Mouse (Mus musculus) forebrain, embryonic 14.5 days (tissue): ENCODE data around the gene Mmp14. TPM values are rescaled to one million over a fixed set of nuclear protein-coding genes. Genes with fewer than 3 reads are reported as not detected.

Source experiments
- ATAC-seq: fragments of 200-750 bp; cut with Nextera tagmentation; 2 replicates; pipeline ENCODE4 v1.8.0; 2017; ENCODE audit warnings: mild to moderate bottlenecking, moderate library complexity
- DNase-seq: peaks from one replicate; pipeline ENCODE4 v3.0.0-alpha.2; 2015; ENCODE audit warnings: low spot score
- H3K27ac ChIP-seq: fragments of 300-500 bp; sonication (generic); 2 replicates; pipeline ENCODE4 v1.5.1; 2014; ENCODE audit warnings: low read depth, mild to moderate bottlenecking, control low read depth, low read length, moderate library complexity
- H3K27me3 ChIP-seq: fragments of 300-500 bp; sonication (generic); replicated peaks from 2 replicates; pipeline ENCODE4 v1.6.1; 2014; ENCODE audit warnings: low read length, control low read depth, mixed read lengths; ENCODE audit not compliant: control insufficient read depth, insufficient read depth
- H3K36me3 ChIP-seq: fragments of 300-500 bp; sonication (generic); 2 replicates; pipeline ENCODE4 v1.6.1; 2014; ENCODE audit warnings: low read length, control low read depth; ENCODE audit not compliant: control insufficient read depth, insufficient read depth
- H3K4me1 ChIP-seq: fragments of 300-500 bp; sonication (generic); 2 replicates; pipeline ENCODE4 v1.6.1; 2014; ENCODE audit warnings: antibody characterized with exemption, low read length, control low read depth; ENCODE audit not compliant: control insufficient read depth, insufficient read depth
- H3K4me2 ChIP-seq: fragments of 300-500 bp; sonication (generic); 2 replicates; pipeline ENCODE4 v1.6.1; 2014; ENCODE audit warnings: mild to moderate bottlenecking, control low read depth, low read length
- H3K4me3 ChIP-seq: fragments of 300-500 bp; sonication (generic); 2 replicates; pipeline ENCODE4 v1.5.1; 2014; ENCODE audit warnings: low read depth, low read length, control low read depth
- H3K9ac ChIP-seq: fragments of 300-500 bp; sonication (generic); 2 replicates; pipeline ENCODE4 v1.6.1; 2014; ENCODE audit warnings: mild to moderate bottlenecking, low read length, control low read depth, moderate library complexity
- H3K9me3 ChIP-seq: fragments of 300-500 bp; sonication (generic); replicated peaks from 2 replicates; pipeline ENCODE4 v1.6.1; 2016; ENCODE audit warnings: low read length, control low read depth, mixed read lengths; ENCODE audit not compliant: control insufficient read depth
- WGBS: fragments of 180-500 bp; shearing (Covaris S2); extraction: QIAGEN DNeasy Blood & Tissue Kit; methylation state at CpG from one replicate; pipeline ENCODE4 v1.1.7; 2014; 5-methylcytosine and 5-hydroxymethylcytosine counted together
- polyA plus RNA-seq: library from polyadenylated mRNA; unstranded; fragments of >200 nt; fragmentation: Nextera tagmentation; extraction: Ambion mirVana; gene quantifications from 2 replicates; pipeline ENCODE4 v1.2.1, GENCODE M21; 2014

The Mmp14 gene
- polyA plus RNA-seq, 1 experiment from 2014 or later = 48.2 TPM

DNA sequence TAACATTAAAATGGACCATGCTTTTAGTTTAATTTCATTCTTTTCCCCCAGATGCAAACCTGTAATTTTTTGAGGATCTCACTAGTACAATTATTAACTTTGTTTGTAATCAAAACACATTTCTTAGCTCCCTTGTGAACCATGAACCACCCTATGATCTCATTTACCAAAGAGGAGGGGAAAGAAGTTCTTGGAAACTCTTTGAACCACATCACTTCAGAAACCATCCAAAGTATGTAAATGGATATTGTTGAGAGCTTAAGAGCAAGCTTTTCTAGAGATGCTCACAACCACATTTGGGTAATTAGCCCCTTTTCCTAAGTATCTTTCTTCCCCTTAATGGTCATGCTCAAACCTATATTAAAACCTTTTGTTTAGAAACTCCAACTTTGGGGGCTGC lies 37.1 kb upstream of the Mmp14 start:
- Histone ChIP-seq H3K4me1 (no peaks in the 10 kb centered on the region), H3K27me3 (no peaks in the 10 kb centered on the region), H3K36me3 (no peaks in the 10 kb centered on the region), H3K4me3 (no peak overlapping the region), H3K9me3 (no peaks in the 10 kb centered on the region), H3K4me2 (no peak overlapping the region), H3K27ac (no peak overlapping the region), H3K9ac (no peak overlapping the region)
- DNase-seq = no peak
- ATAC-seq = no peak

DNA sequence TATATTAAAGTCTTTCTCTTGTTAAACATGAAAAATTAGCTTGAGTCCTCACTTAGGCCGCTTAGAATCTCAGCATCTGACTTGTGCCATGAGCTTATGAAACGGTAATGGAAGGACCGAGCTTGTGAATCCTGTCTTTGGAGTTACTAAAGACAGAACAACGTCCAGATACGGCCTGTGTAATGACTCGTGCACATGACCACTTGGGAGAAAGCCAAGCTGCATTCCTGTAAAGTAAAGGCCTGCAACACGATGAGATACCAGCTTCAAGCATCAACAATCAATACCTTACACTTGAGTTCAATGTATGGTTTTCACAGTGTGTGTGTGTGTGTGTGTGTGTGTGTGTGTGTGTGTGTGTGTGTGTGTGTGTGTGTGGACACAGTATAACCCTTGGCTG lies 34.7 kb upstream of the Mmp14 start:
- Histone ChIP-seq H3K9ac (no peak overlapping the region), H3K4me3 (no peak overlapping the region), H3K36me3 (no peaks in the 10 kb centered on the region), H3K9me3 (no peaks in the 10 kb centered on the region), H3K4me1 (no peaks in the 10 kb centered on the region), H3K27ac (no peak overlapping the region), H3K27me3 (no peaks in the 10 kb centered on the region), H3K4me2 (no peak overlapping the region)
- 90% methylated on average over 7 of the region's 7 CpGs for WGBS
- no peak for DNase-seq
- no peak for ATAC-seq

DNA sequence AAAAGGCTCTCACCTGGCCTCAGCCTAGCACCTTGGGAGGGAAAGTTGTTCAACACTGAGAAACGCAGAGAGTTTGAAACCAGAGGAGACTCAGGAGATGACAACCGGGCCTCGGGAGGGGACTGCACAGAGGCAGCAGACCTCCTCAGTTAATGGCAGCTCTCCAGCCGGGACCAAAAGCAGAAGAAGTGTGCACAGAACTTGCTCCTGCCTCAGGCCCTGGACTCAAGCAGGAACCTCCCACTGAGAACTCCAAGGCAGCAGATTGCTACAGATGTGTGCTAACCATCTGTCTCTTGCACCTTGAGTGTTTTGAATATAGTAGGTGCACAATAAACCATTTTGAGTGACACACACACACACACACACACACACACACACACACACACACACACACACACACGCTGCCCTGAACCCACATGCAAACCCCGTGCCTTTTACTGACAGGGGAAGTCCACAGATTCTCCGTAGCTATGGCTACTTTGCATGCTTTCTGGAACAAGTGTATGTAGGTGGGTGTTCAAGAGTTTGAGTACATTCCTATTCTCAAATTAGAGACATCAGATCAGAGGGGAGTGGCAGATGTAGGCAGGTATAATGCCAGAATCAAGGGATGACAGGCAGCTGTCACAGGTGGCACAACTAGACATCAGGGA lies 33.4 kb upstream of the Mmp14 start:
- no peaks in the 10 kb centered on the region for H3K4me1 ChIP-seq
- H3K9ac ChIP-seq = no peak overlapping the region
- ATAC-seq (no peak), DNase-seq (no peak)
- no peaks in the 10 kb centered on the region for H3K9me3 ChIP-seq
- H3K4me3 ChIP-seq = no peak overlapping the region
- H3K27me3 ChIP-seq = no peaks in the 10 kb centered on the region
- no peak overlapping the region for H3K27ac ChIP-seq
- no peak overlapping the region for H3K4me2 ChIP-seq
- no peaks in the 10 kb centered on the region for H3K36me3 ChIP-seq
- WGBS = 89% methylated on average over 7 of the region's 7 CpGs

DNA sequence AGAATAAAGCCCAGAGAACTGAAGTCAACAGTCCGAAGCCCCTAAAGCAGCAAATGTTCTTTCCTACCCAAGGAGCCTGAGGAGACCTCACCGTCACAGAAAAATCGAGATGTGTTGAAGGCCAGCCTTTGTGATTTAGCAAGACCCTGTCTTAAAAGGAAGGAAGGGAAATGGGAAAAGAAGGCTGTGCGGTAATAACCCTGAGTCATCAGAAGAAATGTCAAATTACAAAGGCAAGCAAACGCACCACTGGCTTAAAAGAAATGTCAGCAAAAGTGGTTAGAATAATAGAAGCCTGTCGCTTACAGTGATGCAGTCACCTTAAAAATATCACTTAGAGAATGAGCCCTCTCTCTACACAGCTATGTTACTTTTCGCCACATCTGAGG lies 32.9 kb upstream of the Mmp14 start:
- ATAC-seq (no peak), DNase-seq (no peak)
- H3K27ac ChIP-seq = no peak overlapping the region
- H3K27me3 ChIP-seq = no peaks in the 10 kb centered on the region
- 77% methylated on average over 7 of the region's 7 CpGs for WGBS
- H3K4me1 ChIP-seq = no peaks in the 10 kb centered on the region
- no peak overlapping the region for H3K4me2 ChIP-seq
- no peak overlapping the region for H3K9ac ChIP-seq
- H3K9me3 ChIP-seq = no peaks in the 10 kb centered on the region
- no peaks in the 10 kb centered on the region for H3K36me3 ChIP-seq
- no peak overlapping the region for H3K4me3 ChIP-seq

DNA sequence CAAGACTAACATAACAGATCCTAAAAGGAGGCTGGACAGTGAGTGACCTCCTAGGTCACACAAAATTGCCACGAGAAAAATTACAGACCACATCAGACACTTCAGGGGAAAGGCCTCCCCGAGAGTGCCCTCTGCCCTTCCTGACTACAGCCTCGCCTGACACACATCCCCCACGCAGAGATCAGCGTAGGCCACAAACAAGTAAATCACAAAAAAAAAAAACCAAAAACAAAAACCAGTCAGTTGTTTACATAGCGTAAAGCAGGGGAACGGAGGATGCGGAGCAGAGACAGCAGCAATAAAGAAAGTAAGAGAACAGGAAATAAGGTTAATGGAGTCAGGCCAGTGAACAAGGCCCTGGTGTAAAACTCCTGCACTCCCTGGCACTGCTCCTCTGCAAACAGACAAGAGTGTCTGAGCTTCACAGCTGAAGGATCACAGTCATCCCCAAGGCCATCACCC lies 32.5 kb upstream of the Mmp14 start:
- Histone ChIP-seq H3K9me3 (no peaks in the 10 kb centered on the region), H3K27me3 (no peaks in the 10 kb centered on the region), H3K9ac (no peak overlapping the region), H3K36me3 (no peaks in the 10 kb centered on the region), H3K4me3 (no peak overlapping the region), H3K27ac (no peak overlapping the region), H3K4me1 (no peaks in the 10 kb centered on the region), H3K4me2 (no peak overlapping the region)
- DNase-seq (no peak), ATAC-seq (no peak)
- 78% methylated on average over 8 of the region's 8 CpGs for WGBS

DNA sequence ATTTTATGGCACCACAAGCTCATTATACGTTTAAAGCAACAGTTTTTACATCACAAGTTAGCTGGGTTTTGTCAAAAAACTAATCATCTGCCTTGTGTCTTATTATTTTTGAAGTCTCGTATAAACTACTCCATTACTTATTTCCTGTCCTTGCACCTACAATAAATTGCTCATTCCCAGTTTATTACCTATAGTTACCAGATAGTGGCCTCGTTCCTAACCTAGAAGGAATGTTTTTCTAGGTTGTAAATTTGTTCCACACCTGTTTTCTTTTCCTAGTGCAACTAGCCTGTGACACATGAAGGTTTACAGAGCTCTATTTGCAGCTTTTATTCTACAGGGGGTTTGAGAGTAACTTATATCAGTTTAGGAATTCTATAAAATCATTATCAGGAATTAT lies 29.7 kb upstream of the Mmp14 start:
- 84% methylated on average over 3 of the region's 3 CpGs for WGBS
- H3K4me1 ChIP-seq = no peaks in the 10 kb centered on the region
- no peaks in the 10 kb centered on the region for H3K36me3 ChIP-seq
- no peak overlapping the region for H3K9ac ChIP-seq
- no peak overlapping the region for H3K4me3 ChIP-seq
- DNase-seq (no peak), ATAC-seq (no peak)
- no peak overlapping the region for H3K4me2 ChIP-seq
- no peak overlapping the region for H3K27ac ChIP-seq
- no peaks in the 10 kb centered on the region for H3K9me3 ChIP-seq
- no peaks in the 10 kb centered on the region for H3K27me3 ChIP-seq

DNA sequence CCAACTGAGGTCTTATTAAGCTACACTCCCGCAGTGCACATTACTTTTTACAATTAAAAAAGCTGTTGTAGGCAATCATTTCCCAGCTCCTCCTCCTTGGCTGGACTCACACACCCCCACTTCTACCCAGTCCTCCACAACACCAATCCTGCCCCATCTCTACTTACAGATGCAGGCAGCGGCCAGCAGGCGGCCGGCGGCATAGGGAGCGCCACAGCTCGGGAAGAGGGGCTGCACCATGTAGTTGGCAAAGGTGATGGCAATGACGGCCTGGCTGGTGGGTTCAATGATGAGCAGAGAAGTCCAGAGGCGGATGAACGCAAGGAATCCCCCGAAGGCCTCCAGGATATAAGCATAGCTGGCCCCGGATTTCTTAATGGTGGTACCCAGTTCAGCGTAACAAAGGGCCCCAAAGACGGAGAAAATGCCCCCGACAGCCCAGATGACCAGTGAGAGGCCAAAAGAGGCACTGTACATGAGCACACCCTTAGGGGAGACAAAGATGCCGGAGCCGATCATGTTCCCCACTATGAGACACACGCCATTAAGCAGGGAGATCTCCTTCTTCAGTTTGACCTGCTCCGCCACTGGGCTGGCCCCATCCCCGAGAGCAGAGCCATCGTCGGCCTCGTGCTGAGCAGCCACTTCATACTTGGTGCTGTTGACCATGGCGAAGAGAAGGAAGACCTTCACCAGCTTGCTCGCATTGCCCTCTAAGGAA lies 22.9 kb upstream of the Mmp14 start:
- Histone ChIP-seq H3K9ac (no peak overlapping the region), H3K4me3 (no peak overlapping the region), H3K36me3 (no peaks in the 10 kb centered on the region), H3K4me1 (no peaks in the 10 kb centered on the region; the same call in 1 of the 2 replicates), H3K27ac (no peak overlapping the region), H3K27me3 (no peaks in the 10 kb centered on the region), H3K9me3 (no peaks in the 10 kb centered on the region), H3K4me2 (no peak overlapping the region)
- 85% methylated on average over 25 of the region's 25 CpGs for WGBS
- ATAC-seq (no peak), DNase-seq (no peak)

DNA sequence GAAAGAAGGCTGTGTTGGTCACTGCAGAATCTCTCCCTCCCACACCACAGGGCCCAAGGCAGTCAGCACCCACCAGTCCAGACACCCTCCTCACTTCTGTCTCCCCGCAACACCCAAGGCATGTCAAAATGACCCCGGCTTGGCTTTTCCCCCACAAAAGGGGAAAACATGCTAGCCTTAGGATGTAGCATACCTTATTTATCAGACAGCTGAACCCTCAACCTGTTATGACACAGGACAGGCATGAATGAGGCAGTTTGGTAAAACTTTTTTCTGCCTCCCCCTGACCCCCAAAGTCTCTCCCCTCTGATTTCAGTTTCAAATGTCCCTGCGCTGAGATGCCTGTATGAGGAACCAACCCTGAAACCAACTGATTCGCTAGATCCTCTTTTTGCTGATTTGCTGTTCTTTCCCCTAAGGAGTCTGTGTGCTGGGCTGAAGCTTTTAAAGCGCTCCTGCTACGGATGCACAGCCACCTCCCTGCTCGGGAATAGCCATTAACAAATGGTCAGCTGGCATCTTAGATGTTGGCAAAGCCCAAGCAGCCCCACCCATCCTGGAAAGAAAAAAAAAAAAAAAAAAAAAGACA lies 22.3 kb upstream of the Mmp14 start:
- H3K9ac ChIP-seq = 0 out of 2 replicates have a peak overlapping the region, but pooled peaks have one; percentile 13
- no peak overlapping the region for H3K4me3 ChIP-seq
- DNase-seq = no peak
- no peak overlapping the region for H3K27ac ChIP-seq
- H3K9me3 ChIP-seq = no peaks in the 10 kb centered on the region
- ATAC-seq = no peak
- no peak overlapping the region for H3K4me2 ChIP-seq
- H3K4me1 ChIP-seq = no peaks in the 10 kb centered on the region; the same call in 1 of the 2 replicates
- no peaks in the 10 kb centered on the region for H3K36me3 ChIP-seq
- WGBS = 86% methylated on average over 7 of the region's 7 CpGs
- H3K27me3 ChIP-seq = no peaks in the 10 kb centered on the region
